Mouse (Mus musculus): Measurements from ENCODE around the gene Shroom2. TPM values are rescaled to one million over a fixed set of nuclear protein-coding genes. Genes with fewer than 3 reads are reported as not detected.

The Shroom2 gene
- polyA plus RNA-seq, 2 experiments: 7.0 to 8.7 TPM

DNA sequence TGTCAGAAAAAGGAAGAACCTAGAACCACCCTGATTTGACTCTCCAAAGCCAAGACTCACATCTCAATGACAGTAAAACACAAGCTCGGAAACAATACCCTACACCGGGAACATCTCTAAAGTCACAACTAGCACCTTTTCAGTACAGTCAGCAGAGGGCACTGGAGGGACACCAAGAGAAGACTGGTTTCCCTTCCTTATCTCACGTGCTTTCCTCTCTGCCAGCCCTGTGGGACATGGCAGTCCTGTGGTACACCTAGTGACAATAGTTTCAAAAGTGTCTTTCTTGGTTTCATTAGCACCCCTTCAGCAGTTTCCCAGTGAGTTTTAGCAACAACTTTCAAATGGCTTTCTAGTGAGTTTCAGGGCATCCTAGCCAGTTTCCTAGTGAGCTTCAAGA is 63.9 kb downstream of the Shroom2 start:
- Histone ChIP-seq H3K4me3 (replicated peaks; ENCODE audit: low read length) (no peak overlapping the region), H3K4me1 (ENCODE audit: control insufficient read depth, insufficient read depth, low read length) (no peaks in the 10 kb centered on the region), H3K27ac (replicated peaks; ENCODE audit: low read depth, low read length) (no peak overlapping the region), H3K36me3 (ENCODE audit: control insufficient read depth, insufficient read depth, low read length) (no peaks in the 10 kb centered on the region), H3K9me3 (ENCODE audit: control insufficient read depth, low read length) (no peaks in the 10 kb centered on the region), H3K27me3 (ENCODE audit: control insufficient read depth, insufficient read depth, low read length) (no peaks in the 10 kb centered on the region), H3K9ac (ENCODE audit: low read depth, low read length, severe bottlenecking) (no peak overlapping the region), H3K4me2 (replicated peaks; ENCODE audit: low read depth, low read length, severe bottlenecking) (no peak overlapping the region)
- TF ChIP-seq POLR2A (IDR thresholded peaks at IDR 0.05; ENCODE audit: borderline replicate concordance, extremely low read depth, insufficient read depth, insufficient read length): no peak
- WGBS: 30% methylated on average over 3 of the region's 3 CpGs
- DNase-seq (ENCODE audit: low spot score) (peak; percentile 25), ATAC-seq (ENCODE audit: low FRiP score, low read depth) (no peak)

DNA sequence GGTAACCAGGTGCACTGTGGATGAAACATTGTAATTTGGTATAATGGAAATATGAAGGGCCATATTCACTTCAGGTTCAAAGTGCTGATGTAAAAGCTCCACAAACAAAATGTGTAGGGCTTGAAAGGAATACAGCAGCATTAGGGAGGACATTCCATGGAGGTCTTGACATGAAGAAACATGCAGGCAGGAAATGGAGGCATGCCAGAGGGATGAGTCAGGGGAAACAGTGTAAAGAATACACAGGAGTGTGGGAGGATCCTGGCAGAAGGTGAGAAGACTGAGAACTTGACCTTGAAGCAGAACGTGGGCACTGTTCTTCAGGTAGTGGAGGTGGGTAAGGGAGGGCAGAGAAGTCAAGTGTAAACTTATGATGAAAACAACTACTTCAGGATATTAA is 65.6 kb downstream of the Shroom2 start:
- H3K36me3 ChIP-seq (ENCODE audit: control insufficient read depth, insufficient read depth, low read length): no peaks in the 10 kb centered on the region
- 80% methylated on average over 1 of the region's 1 CpGs for WGBS
- H3K4me1 ChIP-seq (ENCODE audit: control insufficient read depth, insufficient read depth, low read length): no peaks in the 10 kb centered on the region
- no peak overlapping the region for H3K9ac ChIP-seq (ENCODE audit: low read depth, low read length, severe bottlenecking)
- no peak overlapping the region for H3K27ac ChIP-seq (replicated peaks; ENCODE audit: low read depth, low read length)
- H3K4me3 ChIP-seq (replicated peaks; ENCODE audit: low read length): no peak overlapping the region
- ATAC-seq (ENCODE audit: low FRiP score, low read depth) (no peak), DNase-seq (ENCODE audit: low spot score) (no peak)
- no peaks in the 10 kb centered on the region for H3K9me3 ChIP-seq (ENCODE audit: control insufficient read depth, low read length)
- no peak for TF ChIP-seq POLR2A (IDR thresholded peaks at IDR 0.05; ENCODE audit: borderline replicate concordance, extremely low read depth, insufficient read depth, insufficient read length)
- H3K4me2 ChIP-seq (replicated peaks; ENCODE audit: low read depth, low read length, severe bottlenecking): no peak overlapping the region
- no peaks in the 10 kb centered on the region for H3K27me3 ChIP-seq (ENCODE audit: control insufficient read depth, insufficient read depth, low read length)

DNA sequence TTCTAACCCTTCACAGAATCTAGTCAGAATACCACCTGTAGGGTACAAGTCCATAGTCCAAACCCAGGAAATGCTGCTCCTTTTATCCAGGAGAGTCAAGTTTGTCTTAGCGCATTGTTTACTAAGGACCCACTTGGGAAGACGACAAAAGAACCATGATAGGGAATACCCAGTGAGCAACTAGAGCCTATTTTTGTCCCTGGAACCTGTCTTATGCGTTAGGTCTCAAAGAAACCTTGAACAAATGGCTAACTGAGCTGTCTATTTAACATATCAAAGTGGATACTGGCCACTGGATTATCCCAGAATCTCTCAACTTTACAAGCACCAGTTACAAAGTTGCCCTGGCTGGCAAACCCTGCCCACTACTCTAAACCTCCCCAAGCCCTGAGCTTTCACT is 67.6 kb downstream of the Shroom2 start:
- Histone ChIP-seq H3K27me3 (ENCODE audit: control insufficient read depth, insufficient read depth, low read length) (no peaks in the 10 kb centered on the region), H3K4me3 (replicated peaks; ENCODE audit: low read length) (no peak overlapping the region), H3K4me1 (ENCODE audit: control insufficient read depth, insufficient read depth, low read length) (no peaks in the 10 kb centered on the region), H3K9me3 (ENCODE audit: control insufficient read depth, low read length) (no peaks in the 10 kb centered on the region), H3K27ac (replicated peaks; ENCODE audit: low read depth, low read length) (no peak overlapping the region), H3K9ac (ENCODE audit: low read depth, low read length, severe bottlenecking) (no peak overlapping the region), H3K36me3 (ENCODE audit: control insufficient read depth, insufficient read depth, low read length) (no peaks in the 10 kb centered on the region), H3K4me2 (replicated peaks; ENCODE audit: low read depth, low read length, severe bottlenecking) (no peak overlapping the region)
- ATAC-seq (ENCODE audit: low FRiP score, low read depth) (no peak), DNase-seq (ENCODE audit: low spot score) (no peak)
- TF ChIP-seq POLR2A (IDR thresholded peaks at IDR 0.05; ENCODE audit: borderline replicate concordance, extremely low read depth, insufficient read depth, insufficient read length): no peak
- 74% methylated on average over 3 of the region's 3 CpGs for WGBS

DNA sequence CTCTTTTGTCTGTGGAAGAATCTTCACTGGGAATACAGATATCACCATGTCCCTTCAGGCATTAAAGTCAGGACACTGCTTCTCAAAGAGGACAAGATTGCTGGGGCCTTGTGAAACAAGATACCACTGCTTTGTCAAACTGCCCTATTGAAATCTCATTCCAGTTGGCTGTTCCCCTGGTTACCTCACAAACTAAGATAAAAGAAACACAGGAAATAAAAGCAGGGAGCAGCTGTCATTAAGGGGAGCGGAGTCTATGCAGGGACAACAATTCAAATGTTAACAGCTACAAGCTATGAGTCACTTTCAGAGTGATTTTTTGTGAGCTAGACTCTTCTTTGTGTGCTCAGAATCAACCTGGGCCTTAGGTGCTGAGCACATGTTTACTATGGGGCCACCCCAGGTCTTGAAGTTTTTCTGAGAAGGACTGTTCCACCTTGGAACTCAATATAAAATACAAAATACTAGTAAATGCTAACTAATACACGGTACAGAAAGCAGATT is 78.4 kb downstream of the Shroom2 start:
- no peak overlapping the region for H3K4me2 ChIP-seq (replicated peaks; ENCODE audit: low read depth, low read length, severe bottlenecking)
- no peak overlapping the region for H3K4me3 ChIP-seq (replicated peaks; ENCODE audit: low read length)
- WGBS: 60% methylated on average over 2 of the region's 2 CpGs
- no peak overlapping the region for H3K9ac ChIP-seq (ENCODE audit: low read depth, low read length, severe bottlenecking)
- H3K4me1 ChIP-seq (ENCODE audit: control insufficient read depth, insufficient read depth, low read length): no peaks in the 10 kb centered on the region
- no peak for DNase-seq (ENCODE audit: low spot score)
- no peaks in the 10 kb centered on the region for H3K9me3 ChIP-seq (ENCODE audit: control insufficient read depth, low read length)
- no peak for ATAC-seq (ENCODE audit: low FRiP score, low read depth)
- no peaks in the 10 kb centered on the region for H3K27me3 ChIP-seq (ENCODE audit: control insufficient read depth, insufficient read depth, low read length)
- TF ChIP-seq POLR2A (IDR thresholded peaks at IDR 0.05; ENCODE audit: borderline replicate concordance, extremely low read depth, insufficient read depth, insufficient read length): no peak
- H3K36me3 ChIP-seq (ENCODE audit: control insufficient read depth, insufficient read depth, low read length): no peaks in the 10 kb centered on the region
- no peak overlapping the region for H3K27ac ChIP-seq (replicated peaks; ENCODE audit: low read depth, low read length)

DNA sequence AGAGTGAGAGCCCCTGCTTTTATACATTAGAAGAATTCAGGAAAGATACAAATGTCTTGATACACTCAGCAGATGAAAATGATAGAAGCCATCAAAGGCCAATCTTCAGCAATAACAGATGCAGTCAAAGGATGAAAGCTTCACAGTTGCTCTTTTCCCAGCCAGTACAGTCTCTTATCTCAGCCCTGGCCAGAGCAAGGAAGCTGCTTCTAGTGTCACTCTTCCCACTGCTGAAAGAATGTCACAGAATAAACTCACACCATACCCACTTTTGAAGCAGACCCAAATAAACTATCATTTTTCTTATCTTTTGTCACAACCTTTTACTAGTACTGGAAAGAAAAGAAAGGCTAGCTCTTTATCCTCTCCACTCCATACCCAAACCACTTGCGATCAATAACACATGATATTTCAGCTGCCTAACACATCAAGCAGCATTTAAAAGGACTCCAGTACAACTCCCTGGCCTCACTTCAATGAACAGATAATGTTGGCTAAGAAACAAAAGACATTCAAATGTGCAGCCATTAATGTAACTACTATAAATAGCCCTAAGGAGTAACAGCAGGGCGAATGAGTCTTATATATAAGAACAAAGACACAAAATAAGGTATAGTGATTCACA is 90.0 kb downstream of the Shroom2 start:
- H3K4me1 ChIP-seq (ENCODE audit: control insufficient read depth, insufficient read depth, low read length): no peaks in the 10 kb centered on the region
- no peak overlapping the region for H3K4me3 ChIP-seq (replicated peaks; ENCODE audit: low read length)
- no peak overlapping the region for H3K27ac ChIP-seq (replicated peaks; ENCODE audit: low read depth, low read length)
- H3K9me3 ChIP-seq (ENCODE audit: control insufficient read depth, low read length): no peaks in the 10 kb centered on the region
- no peak for TF ChIP-seq POLR2A (IDR thresholded peaks at IDR 0.05; ENCODE audit: borderline replicate concordance, extremely low read depth, insufficient read depth, insufficient read length)
- no peak for DNase-seq (ENCODE audit: low spot score)
- WGBS: 73% methylated on average over 2 of the region's 2 CpGs
- no peak for ATAC-seq (ENCODE audit: low FRiP score, low read depth)
- no peak overlapping the region for H3K9ac ChIP-seq (ENCODE audit: low read depth, low read length, severe bottlenecking)
- H3K4me2 ChIP-seq (replicated peaks; ENCODE audit: low read depth, low read length, severe bottlenecking): no peak overlapping the region
- no peaks in the 10 kb centered on the region for H3K27me3 ChIP-seq (ENCODE audit: control insufficient read depth, insufficient read depth, low read length)
- no peaks in the 10 kb centered on the region for H3K36me3 ChIP-seq (ENCODE audit: control insufficient read depth, insufficient read depth, low read length)

Measured in limb, embryonic 14.5 days (tissue).